Mouse (Mus musculus) left cerebral cortex, postnatal 14 days (tissue): ENCODE results near the gene Spag6. TPM values are rescaled to one million over a fixed set of nuclear protein-coding genes. Genes with fewer than 3 reads are reported as not detected.

Experiments used
- DNase-seq, 2 experiments: peaks; one replicate each; pipeline ENCODE4 v3.0.0; 2021 to 2022; ENCODE audit warnings: low spot score in 2 of 2, mixed read lengths in 1 of 2
- intact Hi-C: fragments of 180-260 bp; cut with DNase I; formaldehyde crosslinking; loops from one replicate; pipeline ENCODE4 v1.15.1; 2025
- total RNA-seq, 2 experiments: library from RNA; stranded (reverse); gene quantifications; 2 replicates each; pipeline ENCODE4 v1.2.3; 2021

Spag6 gene
- total RNA-seq, 2 experiments from 2014 or later = 2.9 to 3.3 TPM

GRCm38 (mm10) chr2:18779830-18780229, 86.0 kb downstream of the Spag6 start:
- intact Hi-C loops = no loop called here
- DNase-seq = no peak

GRCm38 (mm10) chr2:18781296-18781695, 87.5 kb downstream of the Spag6 start:
- no peak for DNase-seq
- intact Hi-C loops = no loop called here

DNA sequence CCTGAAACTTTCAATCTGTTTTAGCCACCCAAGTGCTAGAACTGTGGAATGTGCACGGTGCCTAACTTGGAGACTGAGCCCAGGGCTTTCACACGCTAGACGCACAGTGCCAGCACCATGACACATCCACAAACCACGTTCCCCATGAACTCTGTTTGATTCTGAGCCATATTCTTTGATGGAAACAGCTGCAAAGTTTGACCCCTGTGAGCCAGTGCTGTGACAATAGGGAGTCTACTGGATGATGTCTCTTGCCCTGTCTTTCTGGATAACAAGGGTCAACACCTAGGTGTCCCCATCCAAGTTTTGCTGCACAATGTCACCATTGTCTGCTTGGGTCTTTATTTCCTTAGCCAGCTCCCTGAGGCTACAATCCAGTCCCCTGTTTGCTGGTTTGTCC, 100.4 kb downstream of the Spag6 start:
- no peak for DNase-seq
- intact Hi-C loops = no loop called here

- DNase-seq = no peak
- intact Hi-C loops = no loop called here
These were observed 103.9 kb downstream of the Spag6 start for GRCm38 (mm10) chr2:18797776-18798175.

- intact Hi-C loops = no loop called here
- DNase-seq = peak in 1 of 2 experiments; percentile 30
These were observed 105.6 kb downstream of the Spag6 start for GRCm38 (mm10) chr2:18799265-18799965.

Other genes starting within 250 kb of the Spag6 start
- gene Commd3, start 21.6 kb upstream of the Spag6 start, total RNA-seq = 100 to 1,000 TPM in 1 of 2 experiments, 10 to 100 TPM in 1; 98.3 to 113 TPM
- gene Bmi1, start 17.0 kb upstream of the Spag6 start, total RNA-seq = 10 to 100 TPM; 32.0 to 40.1 TPM